Mouse (Mus musculus) heart, adult 11 months (tissue): ENCODE results near the gene Prep.

ENCODE experiments used
- DNase-seq: peaks from one replicate; pipeline ENCODE4 v3.0.0; 2022

Gene Prep

DNA sequence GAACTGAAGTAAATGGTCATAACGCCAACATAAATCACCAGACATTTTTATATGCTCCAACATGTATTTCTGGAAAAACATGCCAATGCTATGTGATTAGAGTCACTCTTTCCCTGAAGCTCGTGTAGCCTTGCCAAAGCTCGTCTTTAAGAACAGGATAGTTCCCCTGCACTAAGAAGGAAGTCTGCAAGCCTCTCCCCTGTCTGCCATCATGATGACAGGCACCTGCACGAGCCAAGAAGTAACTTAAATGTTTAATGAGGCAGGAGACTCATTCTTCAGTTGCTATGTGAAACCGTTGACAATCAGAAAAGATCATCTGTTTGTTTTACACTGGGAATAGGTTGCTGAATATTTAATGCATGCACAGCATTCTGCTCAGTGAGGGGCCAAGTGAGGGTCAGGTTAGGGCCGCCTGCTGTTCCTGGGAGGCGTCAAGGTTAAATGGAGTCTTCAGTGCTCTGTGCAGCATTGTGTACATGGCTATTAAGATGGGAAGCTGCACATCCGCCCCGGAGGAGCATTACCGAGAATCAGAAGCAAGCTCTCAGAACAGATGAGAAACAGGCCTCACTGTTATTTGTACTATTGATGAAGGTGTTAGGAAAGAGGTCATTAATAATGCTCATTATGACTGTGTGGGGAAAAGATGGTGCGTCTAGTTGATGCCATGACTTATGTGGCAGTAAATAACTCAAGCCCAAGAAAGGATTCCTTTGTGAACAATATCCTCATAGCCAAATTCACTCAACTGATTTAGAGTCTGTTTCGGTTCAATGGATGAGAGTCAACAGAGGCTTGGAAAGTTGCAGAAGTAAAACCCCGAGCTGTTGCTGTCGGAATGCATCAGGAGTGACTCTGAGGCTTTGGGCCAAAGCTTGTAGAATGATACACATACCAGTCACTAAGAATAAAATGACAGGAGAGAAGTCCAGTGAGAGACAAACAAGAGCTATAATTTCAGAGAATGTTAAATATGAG is 126.6 kb downstream of the Prep start:
- DNase-seq = peak; percentile 83

DNA sequence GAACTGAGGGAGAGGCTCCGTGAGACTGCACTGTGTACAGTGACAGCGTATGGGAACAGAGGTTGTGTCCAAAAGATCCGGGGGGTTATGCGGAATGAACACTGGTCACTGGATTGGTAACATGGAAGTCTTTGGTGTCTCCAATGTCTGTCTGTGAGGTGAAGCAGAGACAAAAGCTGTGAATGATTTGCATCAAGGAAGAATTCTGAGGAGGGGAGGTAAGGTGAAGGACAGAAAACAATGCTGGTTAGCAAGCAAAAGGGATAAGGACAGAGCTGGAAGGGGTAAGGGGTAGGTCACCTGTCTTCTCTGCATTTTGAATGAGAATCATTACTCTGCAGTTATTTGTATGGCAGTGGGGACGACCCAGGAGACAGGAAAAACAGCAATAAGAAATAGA is 127.5 kb downstream of the Prep start:
- peak; percentile 44 for DNase-seq

DNA sequence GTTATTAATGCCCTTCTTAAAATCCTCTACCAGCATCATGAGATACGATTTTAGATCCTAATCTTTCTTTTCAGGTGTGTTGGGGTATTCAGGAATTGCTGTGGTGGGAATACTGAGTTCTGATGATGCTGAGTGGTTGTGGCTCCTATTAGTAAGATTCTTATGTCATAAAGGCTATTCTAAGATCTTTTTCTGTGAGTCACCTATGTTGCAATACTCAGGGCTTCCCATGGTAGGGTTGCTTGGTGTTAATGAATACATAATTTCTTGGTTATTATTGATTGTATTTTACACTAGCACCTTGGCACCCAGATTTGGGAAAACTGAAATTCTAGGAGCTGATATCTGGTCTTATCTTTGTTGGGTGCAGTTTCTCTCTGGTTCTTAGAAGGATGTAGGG is 137.6 kb downstream of the Prep start:
- DNase-seq = no peak

DNA sequence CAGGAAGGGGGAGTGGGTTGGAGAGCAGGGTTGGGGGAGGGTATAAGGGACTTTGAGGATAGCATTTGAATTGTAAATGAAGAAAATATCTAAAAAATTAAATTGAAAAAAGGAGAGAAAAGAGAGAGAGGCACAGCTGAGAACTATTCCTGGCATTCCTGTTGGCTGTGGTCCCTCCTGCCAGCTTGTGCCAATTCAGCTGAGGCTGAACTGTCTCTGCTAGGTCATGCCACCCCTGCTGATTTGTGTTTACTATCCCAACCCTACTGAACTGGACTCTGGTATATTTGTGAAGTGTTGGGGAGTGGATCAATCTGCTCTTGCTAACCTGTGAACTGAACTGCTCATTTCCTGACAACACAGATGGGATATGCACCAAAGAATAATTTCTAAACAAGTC is 143.2 kb downstream of the Prep start:
- peak; percentile 87 for DNase-seq

DNA sequence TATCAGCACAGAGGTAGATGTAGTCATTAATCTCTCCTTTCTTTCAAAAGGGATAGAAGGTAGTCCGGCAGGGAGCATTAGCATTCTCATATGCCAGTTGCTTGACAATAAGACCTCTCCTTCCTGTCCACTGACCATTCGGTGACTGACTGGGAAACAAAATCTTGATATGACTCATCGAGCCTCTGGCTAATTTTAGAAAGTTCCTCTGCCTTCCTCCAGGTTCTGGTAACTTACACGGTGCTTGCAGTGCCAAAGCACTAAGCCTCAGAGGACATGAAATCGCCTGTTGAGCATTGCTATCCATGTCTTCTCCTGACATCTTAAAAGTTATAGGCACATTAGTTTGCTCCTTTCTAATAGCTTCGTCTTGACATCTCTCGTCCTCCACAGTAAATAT is 149.7 kb downstream of the Prep start:
- DNase-seq = peak; percentile 45
